Mouse (Mus musculus): Measurements from ENCODE around the gene 2200002D01Rik. TPM values are rescaled to one million over a fixed set of nuclear protein-coding genes. Genes with fewer than 3 reads are reported as not detected.

2200002D01Rik gene
- total and polyA plus RNA-seq, 2 experiments from 2014 or later: 1.4 TPM; not detected in 1

DNA sequence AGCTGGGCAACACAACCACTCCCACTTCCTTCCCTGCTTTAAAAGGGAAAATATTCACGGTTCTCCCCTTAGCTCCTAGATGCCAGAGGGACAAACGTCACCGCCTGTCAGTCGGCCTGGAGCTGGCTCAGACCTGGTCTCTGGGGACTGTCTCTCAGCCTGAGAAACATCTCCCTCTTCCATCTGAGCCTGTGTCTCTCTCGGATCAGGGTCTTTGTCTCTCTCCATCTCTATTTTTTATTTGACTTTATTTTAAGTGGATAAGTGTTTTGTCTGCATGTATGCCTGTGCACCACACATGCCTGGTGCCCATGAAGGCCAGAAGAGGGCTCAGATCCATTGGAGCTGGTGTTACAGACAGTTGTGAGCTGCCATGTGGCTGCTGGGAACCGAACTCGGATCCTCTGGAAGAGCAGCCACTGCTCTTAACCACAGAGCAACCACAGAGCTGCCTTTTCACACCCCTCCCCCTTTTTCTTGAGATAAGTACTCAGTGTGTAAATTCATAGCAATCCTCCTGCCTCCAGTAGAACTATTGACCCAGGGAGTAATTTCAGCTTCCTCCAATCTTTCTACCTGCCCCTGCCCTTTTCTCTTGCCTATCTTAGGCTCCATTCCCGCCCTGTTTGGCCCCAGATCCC lies 44.3 kb upstream of the 2200002D01Rik start:
- Histone ChIP-seq H3K27ac (peak overlapping the region; percentile 27; the same call in 1 of the 2 replicates), H3K27me3 (ENCODE audit: insufficient read depth, low read length) (no peaks in the 10 kb centered on the region), H3K4me3 (ENCODE audit: low read length) (no peak overlapping the region), H3K9ac (replicated peaks; ENCODE audit: low read length) (no peak overlapping the region), H3K9me3 (ENCODE audit: low read length) (no peaks in the 10 kb centered on the region), H3K4me1 (ENCODE audit: insufficient read depth, low read length) (0 out of 2 replicates have a peak, but pooled peaks cover 6% of the 10 kb centered on the region), H3K4me2 (ENCODE audit: low read depth, low read length) (no peak overlapping the region), H3K36me3 (ENCODE audit: insufficient read depth, low read length) (no peaks in the 10 kb centered on the region)
- ATAC-seq (no peak), DNase-seq (ENCODE audit: low spot score) (peak; percentile 19)
- no peak for TF ChIP-seq CTCF (IDR thresholded peaks at IDR 0.05; ENCODE audit: low read depth)
- 28% methylated on average over 8 of the region's 8 CpGs for WGBS

- DNase-seq (ENCODE audit: low spot score): peak; percentile 38
- H3K9ac ChIP-seq (replicated peaks; ENCODE audit: low read length): no peak overlapping the region
- no peaks in the 10 kb centered on the region for H3K27me3 ChIP-seq (ENCODE audit: insufficient read depth, low read length)
- H3K4me2 ChIP-seq (ENCODE audit: low read depth, low read length): no peak overlapping the region
- ATAC-seq: peak; percentile 34; the same call in 1 of the 2 replicates
- H3K4me3 ChIP-seq (ENCODE audit: low read length): no peak overlapping the region
- 29% methylated on average over 6 of the region's 7 CpGs for WGBS
- no peak for TF ChIP-seq CTCF (IDR thresholded peaks at IDR 0.05; ENCODE audit: low read depth)
- 0 out of 2 replicates have a peak, but pooled peaks cover 6% of the 10 kb centered on the region for H3K4me1 ChIP-seq (ENCODE audit: insufficient read depth, low read length)
- no peaks in the 10 kb centered on the region for H3K9me3 ChIP-seq (ENCODE audit: low read length)
- H3K27ac ChIP-seq: peak overlapping the region; percentile 36; the same call in 1 of the 2 replicates
- H3K36me3 ChIP-seq (ENCODE audit: insufficient read depth, low read length): no peaks in the 10 kb centered on the region
Observed at GRCm38 (mm10) chr7:29291616-29292457, 43.6 kb upstream of the 2200002D01Rik start.

GRCm38 (mm10) chr7:29290691-29291485 lies 42.6 kb upstream of the 2200002D01Rik start:
- ATAC-seq: no peak
- no peak overlapping the region for H3K4me3 ChIP-seq (ENCODE audit: low read length)
- 0 out of 2 replicates have a peak, but pooled peaks cover 6% of the 10 kb centered on the region for H3K4me1 ChIP-seq (ENCODE audit: insufficient read depth, low read length)
- H3K36me3 ChIP-seq (ENCODE audit: insufficient read depth, low read length): no peaks in the 10 kb centered on the region
- no peak overlapping the region for H3K4me2 ChIP-seq (ENCODE audit: low read depth, low read length)
- TF ChIP-seq CTCF (IDR thresholded peaks at IDR 0.05; ENCODE audit: low read depth): no peak
- no peaks in the 10 kb centered on the region for H3K9me3 ChIP-seq (ENCODE audit: low read length)
- DNase-seq (ENCODE audit: low spot score): peak; percentile 25
- H3K9ac ChIP-seq (replicated peaks; ENCODE audit: low read length): no peak overlapping the region
- 37% methylated on average over 11 of the region's 11 CpGs for WGBS
- H3K27ac ChIP-seq: peak overlapping the region; percentile 36; the same call in 1 of the 2 replicates
- no peaks in the 10 kb centered on the region for H3K27me3 ChIP-seq (ENCODE audit: insufficient read depth, low read length)

DNA sequence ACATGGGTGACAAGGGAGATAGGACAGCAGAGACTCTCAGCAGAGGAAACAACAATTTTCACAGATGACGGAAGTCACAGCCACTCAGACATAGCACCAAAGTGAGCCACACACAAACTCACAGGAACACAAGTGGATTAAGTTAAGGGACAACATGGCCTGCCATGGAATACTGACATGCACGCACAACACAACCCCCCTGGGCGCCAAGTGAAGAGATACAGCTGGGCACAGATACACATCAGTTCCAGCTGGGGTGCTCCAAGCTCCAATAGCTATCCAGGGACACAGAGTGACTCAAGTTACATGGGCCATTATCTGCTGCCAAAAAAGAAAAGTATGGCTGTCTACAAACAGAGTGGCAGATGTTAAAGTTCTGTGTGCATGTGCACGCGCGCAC lies 41.6 kb upstream of the 2200002D01Rik start:
- Histone ChIP-seq H3K27ac (no peak overlapping the region), H3K4me2 (ENCODE audit: low read depth, low read length) (peak overlapping the region; percentile 83; the same call in 1 of the 2 replicates)
- WGBS: 79% methylated on average over 6 of the region's 6 CpGs

GRCm38 (mm10) chr7:29288942-29289638 lies 40.8 kb upstream of the 2200002D01Rik start, which contains the start of gene Ppp1r14a:
Gene Ppp1r14a, plus strand, starts transcription at chr7:29289308.
- 0 out of 2 replicates have a peak, but pooled peaks cover 6% of the 10 kb centered on the region for H3K4me1 ChIP-seq (ENCODE audit: insufficient read depth, low read length)
- peak within 1 kb of the TSS; percentile 38; the same call in 1 of the 2 replicates for H3K9ac ChIP-seq (replicated peaks; ENCODE audit: low read length)
- H3K27me3 ChIP-seq (ENCODE audit: insufficient read depth, low read length): no peaks in the 10 kb centered on the region
- H3K27ac ChIP-seq: no peak within 1 kb of the TSS
- no peak for ATAC-seq
- no peaks in the 10 kb centered on the region for H3K36me3 ChIP-seq (ENCODE audit: insufficient read depth, low read length)
- H3K4me2 ChIP-seq (ENCODE audit: low read depth, low read length): peak within 1 kb of the TSS; percentile 83
- H3K9me3 ChIP-seq (ENCODE audit: low read length): no peaks in the 10 kb centered on the region
- peak; percentile 84 for TF ChIP-seq CTCF (IDR thresholded peaks at IDR 0.05; ENCODE audit: low read depth)
- peak within 1 kb of the TSS; percentile 41 for H3K4me3 ChIP-seq (ENCODE audit: low read length)
- peak; percentile 71 for DNase-seq (ENCODE audit: low spot score)
- WGBS: 2% methylated on average over 56 of the region's 59 CpGs

More for the DNA sequence above, 41.6 kb upstream of the 2200002D01Rik start:
- 0 out of 2 replicates have a peak, but pooled peaks cover 6% of the 10 kb centered on the region for H3K4me1 ChIP-seq (ENCODE audit: insufficient read depth, low read length)
- H3K4me3 ChIP-seq (ENCODE audit: low read length): no peak overlapping the region
- no peaks in the 10 kb centered on the region for H3K36me3 ChIP-seq (ENCODE audit: insufficient read depth, low read length)
- no peak for ATAC-seq
- H3K9me3 ChIP-seq (ENCODE audit: low read length): no peaks in the 10 kb centered on the region
- H3K27me3 ChIP-seq (ENCODE audit: insufficient read depth, low read length): no peaks in the 10 kb centered on the region
- TF ChIP-seq CTCF (IDR thresholded peaks at IDR 0.05; ENCODE audit: low read depth): no peak
- no peak overlapping the region for H3K9ac ChIP-seq (replicated peaks; ENCODE audit: low read length)
- no peak for DNase-seq (ENCODE audit: low spot score)
